Mouse (Mus musculus): ENCODE measurements around the gene Gas7.

- TF ChIP-seq CTCF (IDR thresholded peaks at IDR 0.05; ENCODE audit: insufficient read depth, low read length) (no peak), POLR2A (IDR thresholded peaks at IDR 0.05; ENCODE audit: borderline replicate concordance, extremely low read depth, low read depth, low read length) (no peak)
These were observed 196.5 kb downstream of the Gas7 start for GRCm38 (mm10) chr11:67651731-67652130.

Measured in lung, adult 2 months (tissue).